Mouse (Mus musculus) forebrain, embryonic 10.5 days (tissue): ENCODE data around the gene Foxm1. TPM values are rescaled to one million over a fixed set of nuclear protein-coding genes. Genes with fewer than 3 reads are reported as not detected.

ENCODE experiments used
- DNase-seq: peaks from one replicate; pipeline ENCODE4 v3.0.0-alpha.2; 2017; ENCODE audit warnings: low spot score; ENCODE audit errors: extremely low spot score
- H3K27ac ChIP-seq: fragments of 300-500 bp; sonication (generic); 2 replicates; pipeline ENCODE4 v1.5.1; 2016; ENCODE audit warnings: mild to moderate bottlenecking
- H3K27me3 ChIP-seq: fragments of 300-500 bp; sonication (generic); 2 replicates; pipeline ENCODE4 v1.6.1; 2016; ENCODE audit warnings: mild to moderate bottlenecking; ENCODE audit not compliant: poor library complexity, severe bottlenecking
- H3K36me3 ChIP-seq: fragments of 300-500 bp; sonication (generic); replicated peaks from 2 replicates; pipeline ENCODE4 v1.6.1; 2016; ENCODE audit warnings: mild to moderate bottlenecking, moderate library complexity
- H3K4me1 ChIP-seq: fragments of 300-500 bp; sonication (generic); 2 replicates; pipeline ENCODE4 v1.6.1; 2016
- H3K4me3 ChIP-seq: fragments of 300-500 bp; sonication (generic); 2 replicates; pipeline ENCODE4 v1.5.1; 2016; ENCODE audit warnings: mild to moderate bottlenecking, moderate library complexity
- H3K9me3 ChIP-seq: fragments of 300-500 bp; sonication (generic); 2 replicates; pipeline ENCODE4 v1.6.1; 2016; ENCODE audit warnings: mild to moderate bottlenecking, moderate library complexity
- WGBS: fragments of 180-500 bp; shearing (Covaris S2); methylation state at CpG from one replicate; pipeline ENCODE4 v1.1.7; 2016; 5-methylcytosine and 5-hydroxymethylcytosine counted together
- polyA plus RNA-seq: library from polyadenylated mRNA; unstranded; fragments of >200 nt; fragmentation: Nextera tagmentation; extraction: Ambion mirVana; gene quantifications from 2 replicates; pipeline ENCODE4 v1.2.1, GENCODE M21; 2016

Foxm1 gene
- polyA plus RNA-seq, 1 experiment from 2014 or later: 77.0 TPM

GRCm38 (mm10) chr6:128418076-128418475 lies 55.3 kb downstream of the Foxm1 start:
- no peak overlapping the region for H3K4me3 ChIP-seq
- H3K27ac ChIP-seq: no peak overlapping the region
- DNase-seq: no peak
- H3K36me3 ChIP-seq: peaks cover 60% of the 10 kb centered on the region
- no peaks in the 10 kb centered on the region for H3K27me3 ChIP-seq
- H3K4me1 ChIP-seq: no peaks in the 10 kb centered on the region
- WGBS: 91% methylated on average over 1 of the region's 1 CpGs
- no peaks in the 10 kb centered on the region for H3K9me3 ChIP-seq

GRCm38 (mm10) chr6:128421036-128421435 lies 58.3 kb downstream of the Foxm1 start:
- DNase-seq: no peak
- Histone ChIP-seq H3K9me3 (no peaks in the 10 kb centered on the region), H3K27ac (no peak overlapping the region), H3K4me3 (no peak overlapping the region), H3K36me3 (peaks cover 36% of the 10 kb centered on the region), H3K4me1 (peaks cover 10% of the 10 kb centered on the region), H3K27me3 (no peaks in the 10 kb centered on the region)
- 94% methylated on average over 2 of the region's 2 CpGs for WGBS

- Histone ChIP-seq H3K27me3 (no peaks in the 10 kb centered on the region), H3K4me1 (peaks cover 10% of the 10 kb centered on the region), H3K27ac (no peak overlapping the region), H3K9me3 (no peaks in the 10 kb centered on the region), H3K36me3 (peaks cover 35% of the 10 kb centered on the region), H3K4me3 (no peak overlapping the region)
- WGBS: 95% methylated on average over 3 of the region's 3 CpGs
- no peak for DNase-seq
Measured at GRCm38 (mm10) chr6:128421480-128421879, 58.7 kb downstream of the Foxm1 start.

- DNase-seq: no peak
- H3K27ac ChIP-seq: peak overlapping the region; percentile 99
Measured at GRCm38 (mm10) chr6:128423496-128424268, 60.9 kb downstream of the Foxm1 start.

DNA sequence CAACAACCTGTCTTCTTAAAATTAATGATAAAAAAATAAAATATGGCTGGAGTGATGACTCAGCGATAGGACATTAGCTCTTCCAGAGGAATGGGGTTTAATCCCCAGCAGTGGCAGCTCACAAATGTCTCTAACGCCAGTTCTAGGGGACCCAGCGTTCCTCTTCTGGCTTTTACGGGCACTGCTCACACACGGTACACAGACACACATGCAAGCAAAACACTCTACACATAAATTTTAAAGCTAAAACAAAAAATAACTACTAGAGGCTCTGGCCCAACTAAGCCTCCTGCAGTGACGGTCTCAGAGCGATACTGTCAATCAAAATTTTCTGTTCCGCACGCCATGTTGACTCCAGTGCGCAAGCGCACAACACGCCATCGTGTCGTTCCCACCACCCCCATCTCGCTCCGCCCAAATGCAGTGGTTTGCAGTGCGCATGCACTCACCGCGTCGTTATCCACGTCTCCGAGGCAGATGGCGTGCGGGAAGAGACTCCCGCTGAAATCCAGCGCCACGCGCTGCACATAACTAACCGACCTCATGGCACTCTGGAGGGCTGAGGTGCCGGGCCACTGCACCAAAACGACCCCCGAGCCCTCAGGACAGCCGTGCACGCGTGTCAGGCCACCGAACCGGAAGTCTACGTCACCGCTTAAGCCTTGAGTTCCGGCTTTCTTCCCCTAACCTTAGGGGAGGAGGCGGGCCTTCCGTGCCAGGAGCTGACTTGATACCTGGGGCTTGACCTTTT lies 61.7 kb downstream of the Foxm1 start, which contains the start of gene Itfg2:
Gene Itfg2 (minus strand): TSS at position 663 of the 751 bp plus-strand sequence.
- DNase-seq: peak; percentile 94
- under 1% methylated on average over 42 of the region's 42 CpGs for WGBS
- H3K27ac ChIP-seq: peak within 1 kb of the TSS; percentile 99

More at GRCm38 (mm10) chr6:128423496-128424268, 60.9 kb downstream of the Foxm1 start:
- H3K36me3 ChIP-seq: peaks cover 42% of the 10 kb centered on the region
- H3K9me3 ChIP-seq: no peaks in the 10 kb centered on the region
- H3K27me3 ChIP-seq: no peaks in the 10 kb centered on the region
- 53% methylated on average over 15 of the region's 16 CpGs for WGBS
- H3K4me3 ChIP-seq: peak overlapping the region; percentile 72
- H3K4me1 ChIP-seq: peaks cover 10% of the 10 kb centered on the region

GRCm38 (mm10) chr6:128425046-128425445 lies 62.3 kb downstream of the Foxm1 start:
- H3K4me1 ChIP-seq: peaks cover 10% of the 10 kb centered on the region
- 21% methylated on average over 9 of the region's 9 CpGs for WGBS
- H3K27ac ChIP-seq: peak overlapping the region; percentile 99
- H3K4me3 ChIP-seq: peak overlapping the region; percentile 72
- H3K36me3 ChIP-seq: peaks cover 46% of the 10 kb centered on the region
- DNase-seq: no peak
- H3K9me3 ChIP-seq: no peaks in the 10 kb centered on the region
- H3K27me3 ChIP-seq: no peaks in the 10 kb centered on the region

More for the DNA sequence above, 61.7 kb downstream of the Foxm1 start, which contains the start of gene Itfg2:
- Histone ChIP-seq H3K36me3 (peaks cover 46% of the 10 kb centered on the region), H3K4me1 (peaks cover 10% of the 10 kb centered on the region), H3K9me3 (no peaks in the 10 kb centered on the region), H3K27me3 (no peaks in the 10 kb centered on the region), H3K4me3 (peak within 1 kb of the TSS; percentile 72)

Other genes with a start within 250 kb of the Foxm1 start
- 39.4 and 41.3 TPM in 2 replicates for gene Tspan9, start 219.4 kb upstream of the Foxm1 start, polyA plus RNA-seq
- 1.4 and 2.1 TPM in 2 replicates for gene Tead4, start 62.1 kb upstream of the Foxm1 start, polyA plus RNA-seq
- 20.0 and 21.6 TPM in 2 replicates for gene Tulp3, start 7.1 kb upstream of the Foxm1 start, polyA plus RNA-seq
- 192 and 194 TPM in 2 replicates for gene Rhno1, start 56 bp upstream of the Foxm1 start, polyA plus RNA-seq
- gene Tex52, start 12.5 kb downstream of the Foxm1 start, polyA plus RNA-seq: 0.44 and 0.71 TPM in 2 replicates
- gene Gm44596, start 12.5 kb downstream of the Foxm1 start, polyA plus RNA-seq: not detected in 2 replicates
- 2.3 and 2.9 TPM in 2 replicates for gene Nrip2, start 36.3 kb downstream of the Foxm1 start, polyA plus RNA-seq
- gene Itfg2, start 62.0 kb downstream of the Foxm1 start, polyA plus RNA-seq: 40.0 and 41.5 TPM in 2 replicates
- gene Fkbp4, start 75.7 kb downstream of the Foxm1 start, polyA plus RNA-seq: 821 and 862 TPM in 2 replicates
- not detected in 2 replicates for gene Pzp, start 163.8 kb downstream of the Foxm1 start, polyA plus RNA-seq
- gene A2ml1, start 218.6 kb downstream of the Foxm1 start, polyA plus RNA-seq: not detected in 2 replicates